Comparison of ENCODE assay signal across 9 mouse cellular contexts in genomic region chr16:25064538-25064937, GRCm38 (mm10).
DNase-seq lines count a peak whose midpoint lies in the region; ATAC-seq and TF ChIP-seq lines count a peak whose summit lies in the region.
"Had no signal": no experiment of that assay in that cellular context is flagged by ENCODE, and none has a peak within 500 bp of the region (broad histone marks: within the 10 kb centered on the region; RNA-seq: fewer than 3 reads in every experiment).

No protein-coding gene starts in this region.

- H3K4me2 ChIP-seq in lung, postnatal 0 days (replicated peaks; ENCODE audit: low read depth, low read length): no peak overlapping the region

- H3K4me1 ChIP-seq in embryonic facial prominence, embryonic 10.5 days: peaks cover 12% of the 10 kb centered on the region
- peaks cover 5% of the 10 kb centered on the region; the same call in 1 of the 2 replicates for H3K4me1 ChIP-seq in lung, postnatal 0 days (ENCODE audit: insufficient read depth, low read depth, low read length)
- peaks cover 3% of the 10 kb centered on the region for H3K4me1 ChIP-seq in thymus, adult 2 months (replicated peaks; ENCODE audit: control insufficient read depth, insufficient read depth, low read length)

- peaks cover 31% of the 10 kb centered on the region for H3K27me3 ChIP-seq in embryonic facial prominence, embryonic 10.5 days (replicated peaks; ENCODE audit: low read depth, poor library complexity, severe bottlenecking)
- H3K27me3 ChIP-seq in lung, postnatal 0 days (replicated peaks; ENCODE audit: insufficient read depth, low read length): no peaks in the 10 kb centered on the region
- no peaks in the 10 kb centered on the region for H3K27me3 ChIP-seq in thymus, adult 2 months (ENCODE audit: control insufficient read depth, insufficient read depth, low read length)

- TF ChIP-seq CTCF in lung, postnatal 0 days (IDR thresholded peaks at IDR 0.05): peak; percentile 91
- TF ChIP-seq CTCF in thymus, adult 2 months (IDR thresholded peaks at IDR 0.05; ENCODE audit: borderline replicate concordance, control insufficient read depth, extremely low read depth, insufficient read depth, low read length, poor library complexity): peak; percentile 31; the same call in 1 of the 2 replicates

- peak; percentile 44; the same call in 1 of the 2 replicates for TF ChIP-seq EP300 in lung, postnatal 0 days (IDR thresholded peaks at IDR 0.05)

- peak; percentile 90 for DNase-seq in CD4-positive, CD25-positive, alpha-beta regulatory T cell, adult 2 months (ENCODE audit: low read depth, low spot score)
- DNase-seq in adrenal gland, postnatal 25 days: peak; percentile 90
- DNase-seq in embryonic facial prominence, embryonic 10.5 days (ENCODE audit: low spot score): peak; percentile 88
- DNase-seq in heart, adult 9 months (ENCODE audit: low spot score in 2 of 2): peak; percentile 69 to 89
- DNase-seq in layer of hippocampus, adult 11-12 months (ENCODE audit: low spot score): peak; percentile 90
- DNase-seq in lung, postnatal 0 days (ENCODE audit: low spot score): peak; percentile 91
- peak; percentile 84 for DNase-seq in ovary, postnatal 10 days (ENCODE audit: low spot score)
- DNase-seq in thymus, adult 2 months: peak; percentile 86

- no peaks in the 10 kb centered on the region for H3K36me3 ChIP-seq in embryonic facial prominence, embryonic 10.5 days (replicated peaks)
- no peaks in the 10 kb centered on the region for H3K36me3 ChIP-seq in lung, postnatal 0 days (ENCODE audit: insufficient read depth, low read length)
- no peaks in the 10 kb centered on the region for H3K36me3 ChIP-seq in thymus, adult 2 months (ENCODE audit: control insufficient read depth, insufficient read depth, low read length)

- peak; percentile 38 for ATAC-seq in lung, postnatal 0 days

- H3K27ac ChIP-seq in embryonic facial prominence, embryonic 10.5 days (replicated peaks): no peak overlapping the region
- no peak overlapping the region for H3K27ac ChIP-seq in lung, postnatal 0 days (ENCODE audit: low read length)
- no peak overlapping the region for H3K27ac ChIP-seq in thymus, adult 2 months (ENCODE audit: control insufficient read depth, insufficient read depth, low read length)

- TF ChIP-seq POLR2A in thymus, adult 2 months (IDR thresholded peaks at IDR 0.05; ENCODE audit: control insufficient read depth, extremely low read depth, insufficient read depth, low read length, poor library complexity): no peak

- no peaks in the 10 kb centered on the region for H3K9me3 ChIP-seq in embryonic facial prominence, embryonic 10.5 days
- H3K9me3 ChIP-seq in lung, postnatal 0 days (ENCODE audit: low read length): no peaks in the 10 kb centered on the region

- no peak overlapping the region for H3K4me3 ChIP-seq in embryonic facial prominence, embryonic 10.5 days
- no peak overlapping the region for H3K4me3 ChIP-seq in lung, postnatal 0 days (ENCODE audit: low read depth, low read length)
- no peak overlapping the region for H3K4me3 ChIP-seq in thymus, adult 2 months (ENCODE audit: control insufficient read depth, insufficient read depth, low read length)
- H3K4me3 ChIP-seq: erythroblast, embryonic 14.5 days had no signal

- H3K9ac ChIP-seq in lung, postnatal 0 days (replicated peaks; ENCODE audit: low read depth): no peak overlapping the region

- WGBS in embryonic facial prominence, embryonic 10.5 days: 13% methylated on average over 4 of the region's 4 CpGs
- WGBS in lung, postnatal 0 days: 10% methylated on average over 4 of the region's 4 CpGs
- WGBS in thymus, adult 2 months: 14% methylated on average over 4 of the region's 4 CpGs
